Mouse (Mus musculus): Measurements from ENCODE around the gene Yeats4. TPM values are rescaled to one million over a fixed set of nuclear protein-coding genes. Genes with fewer than 3 reads are reported as not detected.

The Yeats4 gene
- total and polyA plus RNA-seq, 3 experiments, result 13.7 to 27.9 (median 26.9) TPM

- Histone ChIP-seq H3K36me3 (ENCODE audit: control insufficient read depth, insufficient read depth, low read length) (no peaks in the 10 kb centered on the region), H3K4me3 (no peak overlapping the region), H3K27ac (no peak overlapping the region), H3K27me3 (ENCODE audit: control insufficient read depth, insufficient read depth, low read length) (no peaks in the 10 kb centered on the region), H3K79me2 (replicated peaks; ENCODE audit: control insufficient read depth, insufficient read depth, low read length) (no peaks in the 10 kb centered on the region), H3K4me1 (ENCODE audit: control insufficient read depth, insufficient read depth, low read length) (no peaks in the 10 kb centered on the region), H3K9ac (ENCODE audit: low read depth, low read length) (no peak overlapping the region)
- intact Hi-C loops (cut with DNase I), result no loop called here
- DNase-seq, result no peak
- TF ChIP-seq EP300 (IDR thresholded peaks at IDR 0.05; ENCODE audit: insufficient read depth, low read depth, low read length) (no peak), POLR2A (IDR thresholded peaks at IDR 0.05; ENCODE audit: insufficient read depth, low read depth, low read length) (no peak), CTCF (IDR thresholded peaks at IDR 0.05) (no peak)
- WGBS, result 21% methylated on average over 3 of the region's 3 CpGs
These were observed 43.2 kb downstream of the Yeats4 start for GRCm38 (mm10) chr10:117181098-117181497.

GRCm38 (mm10) chr10:117174645-117175044, 49.7 kb downstream of the Yeats4 start:
- no peaks in the 10 kb centered on the region for H3K79me2 ChIP-seq (replicated peaks; ENCODE audit: control insufficient read depth, insufficient read depth, low read length)
- WGBS, result 56% methylated on average over 12 of the region's 12 CpGs
- no peak overlapping the region for H3K27ac ChIP-seq
- intact Hi-C loops (cut with DNase I), result no loop called here
- DNase-seq, result no peak
- no peaks in the 10 kb centered on the region for H3K4me1 ChIP-seq (ENCODE audit: control insufficient read depth, insufficient read depth, low read length)
- no peak overlapping the region for H3K4me3 ChIP-seq
- no peak for TF ChIP-seq CTCF (IDR thresholded peaks at IDR 0.05)
- TF ChIP-seq EP300 (IDR thresholded peaks at IDR 0.05; ENCODE audit: insufficient read depth, low read depth, low read length), result no peak
- no peak for TF ChIP-seq POLR2A (IDR thresholded peaks at IDR 0.05; ENCODE audit: insufficient read depth, low read depth, low read length)
- H3K27me3 ChIP-seq (ENCODE audit: control insufficient read depth, insufficient read depth, low read length), result no peaks in the 10 kb centered on the region
- H3K36me3 ChIP-seq (ENCODE audit: control insufficient read depth, insufficient read depth, low read length), result no peaks in the 10 kb centered on the region
- no peak overlapping the region for H3K9ac ChIP-seq (ENCODE audit: low read depth, low read length)

GRCm38 (mm10) chr10:117173566-117174438, 50.5 kb downstream of the Yeats4 start:
- Histone ChIP-seq H3K4me1 (ENCODE audit: control insufficient read depth, insufficient read depth, low read length) (no peaks in the 10 kb centered on the region), H3K79me2 (replicated peaks; ENCODE audit: control insufficient read depth, insufficient read depth, low read length) (no peaks in the 10 kb centered on the region), H3K27me3 (ENCODE audit: control insufficient read depth, insufficient read depth, low read length) (no peaks in the 10 kb centered on the region), H3K4me3 (no peak overlapping the region), H3K27ac (no peak overlapping the region), H3K36me3 (ENCODE audit: control insufficient read depth, insufficient read depth, low read length) (no peaks in the 10 kb centered on the region), H3K9ac (ENCODE audit: low read depth, low read length) (no peak overlapping the region)
- WGBS, result 46% methylated on average over 13 of the region's 13 CpGs
- no peak for TF ChIP-seq CTCF (IDR thresholded peaks at IDR 0.05)
- no peak for TF ChIP-seq POLR2A (IDR thresholded peaks at IDR 0.05; ENCODE audit: insufficient read depth, low read depth, low read length)
- intact Hi-C loops (cut with DNase I), result no loop called here
- DNase-seq, result no peak

GRCm38 (mm10) chr10:117173111-117173510, 51.2 kb downstream of the Yeats4 start:
- Histone ChIP-seq H3K9ac (ENCODE audit: low read depth, low read length) (no peak overlapping the region), H3K27ac (no peak overlapping the region), H3K36me3 (ENCODE audit: control insufficient read depth, insufficient read depth, low read length) (no peaks in the 10 kb centered on the region), H3K79me2 (replicated peaks; ENCODE audit: control insufficient read depth, insufficient read depth, low read length) (no peaks in the 10 kb centered on the region), H3K4me1 (ENCODE audit: control insufficient read depth, insufficient read depth, low read length) (no peaks in the 10 kb centered on the region), H3K27me3 (ENCODE audit: control insufficient read depth, insufficient read depth, low read length) (no peaks in the 10 kb centered on the region), H3K4me3 (no peak overlapping the region)
- WGBS, result 98% methylated on average over 1 of the region's 1 CpGs
- DNase-seq, result no peak
- intact Hi-C loops (cut with DNase I), result no loop called here
- TF ChIP-seq EP300 (IDR thresholded peaks at IDR 0.05; ENCODE audit: insufficient read depth, low read depth, low read length), result no peak
- no peak for TF ChIP-seq CTCF (IDR thresholded peaks at IDR 0.05)
- TF ChIP-seq POLR2A (IDR thresholded peaks at IDR 0.05; ENCODE audit: insufficient read depth, low read depth, low read length), result no peak

GRCm38 (mm10) chr10:117172069-117172468, 52.2 kb downstream of the Yeats4 start:
- Histone ChIP-seq H3K79me2 (replicated peaks; ENCODE audit: control insufficient read depth, insufficient read depth, low read length) (no peaks in the 10 kb centered on the region), H3K27ac (no peak overlapping the region), H3K4me1 (ENCODE audit: control insufficient read depth, insufficient read depth, low read length) (no peaks in the 10 kb centered on the region), H3K4me3 (no peak overlapping the region), H3K27me3 (ENCODE audit: control insufficient read depth, insufficient read depth, low read length) (no peaks in the 10 kb centered on the region), H3K9ac (ENCODE audit: low read depth, low read length) (no peak overlapping the region), H3K36me3 (ENCODE audit: control insufficient read depth, insufficient read depth, low read length) (no peaks in the 10 kb centered on the region)
- 42% methylated on average over 3 of the region's 3 CpGs for WGBS
- TF ChIP-seq POLR2A (IDR thresholded peaks at IDR 0.05; ENCODE audit: insufficient read depth, low read depth, low read length), result no peak
- no peak for TF ChIP-seq EP300 (IDR thresholded peaks at IDR 0.05; ENCODE audit: insufficient read depth, low read depth, low read length)
- no peak for TF ChIP-seq CTCF (IDR thresholded peaks at IDR 0.05)
- intact Hi-C loops (cut with DNase I), result no loop called here
- DNase-seq, result no peak

GRCm38 (mm10) chr10:117166785-117167425, 57.4 kb downstream of the Yeats4 start:
- intact Hi-C loops (cut with DNase I), result no loop called here
- Histone ChIP-seq H3K79me2 (replicated peaks; ENCODE audit: control insufficient read depth, insufficient read depth, low read length) (no peaks in the 10 kb centered on the region), H3K9ac (ENCODE audit: low read depth, low read length) (no peak overlapping the region), H3K4me3 (no peak overlapping the region), H3K27ac (no peak overlapping the region), H3K36me3 (ENCODE audit: control insufficient read depth, insufficient read depth, low read length) (no peaks in the 10 kb centered on the region), H3K27me3 (ENCODE audit: control insufficient read depth, insufficient read depth, low read length) (no peaks in the 10 kb centered on the region), H3K4me1 (ENCODE audit: control insufficient read depth, insufficient read depth, low read length) (no peaks in the 10 kb centered on the region)
- WGBS, result 89% methylated on average over 11 of the region's 11 CpGs
- no peak for DNase-seq
- TF ChIP-seq EP300 (IDR thresholded peaks at IDR 0.05; ENCODE audit: insufficient read depth, low read depth, low read length) (no peak), POLR2A (IDR thresholded peaks at IDR 0.05; ENCODE audit: insufficient read depth, low read depth, low read length) (no peak), CTCF (IDR thresholded peaks at IDR 0.05) (no peak)

Other genes starting within 250 kb of the Yeats4 start
- gene Best3, start 238.2 kb downstream of the Yeats4 start, total RNA-seq (2021), result 1 to 10 TPM; 5.8 to 5.9 TPM
- gene Best3, start 238.2 kb downstream of the Yeats4 start, polyA plus RNA-seq (2012; rRNA removed), result 3.2 and 6.7 TPM in 2 replicates
- 100 to 1,000 TPM; 148 to 208 TPM for gene Lrrc10, start 179.2 kb downstream of the Yeats4 start, total RNA-seq (2021)
- gene Lrrc10, start 179.2 kb downstream of the Yeats4 start, polyA plus RNA-seq (2012; rRNA removed), result 266 and 368 TPM in 2 replicates
- gene Cct2, start 160.7 kb downstream of the Yeats4 start, total RNA-seq (2021), result 100 to 1,000 TPM; 123 to 129 TPM
- gene Cct2, start 160.7 kb downstream of the Yeats4 start, polyA plus RNA-seq (2012; rRNA removed), result 50.4 and 93.0 TPM in 2 replicates
- gene Frs2, start 76.0 kb downstream of the Yeats4 start, total RNA-seq (2021), result 10 to 100 TPM; 14.2 to 17.0 TPM
- gene Frs2, start 76.0 kb downstream of the Yeats4 start, polyA plus RNA-seq (2012; rRNA removed), result 13.4 and 26.0 TPM in 2 replicates
- not detected for gene 9530003J23Rik, start 14.2 kb upstream of the Yeats4 start, total RNA-seq (2021)
- not detected in 2 replicates for gene 9530003J23Rik, start 14.2 kb upstream of the Yeats4 start, polyA plus RNA-seq (2012; rRNA removed)
- gene Lyz2, start 57.8 kb upstream of the Yeats4 start, total RNA-seq (2021), result 100 to 1,000 TPM; 149 to 190 TPM
- gene Lyz2, start 57.8 kb upstream of the Yeats4 start, polyA plus RNA-seq (2012; rRNA removed), result 178 and 198 TPM in 2 replicates
- gene Lyz1, start 68.4 kb upstream of the Yeats4 start, total RNA-seq (2021), result 10 to 100 TPM; 13.2 to 18.8 TPM
- 2.0 and 4.8 TPM in 2 replicates for gene Lyz1, start 68.4 kb upstream of the Yeats4 start, polyA plus RNA-seq (2012; rRNA removed)
- 10 to 100 TPM; 30.9 to 35.5 TPM for gene Cpsf6, start 155.5 kb upstream of the Yeats4 start, total RNA-seq (2021)
- gene Cpsf6, start 155.5 kb upstream of the Yeats4 start, polyA plus RNA-seq (2012; rRNA removed), result 20.3 and 22.7 TPM in 2 replicates